Mouse (Mus musculus) 3T3-L1 (cell line): ENCODE measurements around the gene Pinlyp.
A peak's percentile ranks its signal among the peaks of the same experiment; 100 is the strongest.

ENCODE experiments used
- DNase-seq: peaks from one replicate; pipeline ENCODE4 v3.0.0-alpha.2; 2015; ENCODE audit warnings: low read depth, low spot score

The Pinlyp gene

GRCm38 (mm10) chr7:24546068-24546614 lies at the start of gene Pinlyp, which contains the start of gene Xrcc1:
Gene Pinlyp (minus strand): TSS chr7:24546118.
Gene Xrcc1 (plus strand): TSS chr7:24546289.
- no peak for DNase-seq

- DNase-seq, result no peak
Observed at GRCm38 (mm10) chr7:24595464-24595863, 49.5 kb upstream of the Pinlyp start.

GRCm38 (mm10) chr7:24594309-24594803 lies 48.4 kb upstream of the Pinlyp start:
- no peak for DNase-seq

GRCm38 (mm10) chr7:24593621-24594308 lies 47.8 kb upstream of the Pinlyp start:
- DNase-seq, result peak; percentile 50

- DNase-seq, result no peak
Observed at GRCm38 (mm10) chr7:24592781-24593180, 46.9 kb upstream of the Pinlyp start.

GRCm38 (mm10) chr7:24592163-24592562 lies 46.2 kb upstream of the Pinlyp start:
- DNase-seq, result no peak

GRCm38 (mm10) chr7:24591735-24592134 lies 45.8 kb upstream of the Pinlyp start:
- DNase-seq, result no peak

- no peak for DNase-seq
Observed at GRCm38 (mm10) chr7:24588336-24588735, 42.4 kb upstream of the Pinlyp start.

GRCm38 (mm10) chr7:24587330-24588105 lies 41.6 kb upstream of the Pinlyp start, which contains the start of the genes Ethe1 and Zfp575:
Gene Ethe1 (plus strand): TSS chr7:24587543.
Gene Zfp575 (minus strand): TSS chr7:24587641.
- DNase-seq, result no peak

- DNase-seq, result no peak
Observed at GRCm38 (mm10) chr7:24586828-24587227, 40.9 kb upstream of the Pinlyp start.

GRCm38 (mm10) chr7:24585995-24586394 lies 40.1 kb upstream of the Pinlyp start:
- no peak for DNase-seq

GRCm38 (mm10) chr7:24584876-24585275 lies 39.0 kb upstream of the Pinlyp start:
- DNase-seq, result no peak

GRCm38 (mm10) chr7:24577811-24578210 lies 31.9 kb upstream of the Pinlyp start:
- DNase-seq, result no peak

- DNase-seq, result peak; percentile 49
Observed at GRCm38 (mm10) chr7:24574224-24574796, 28.4 kb upstream of the Pinlyp start.

GRCm38 (mm10) chr7:24572455-24572854 lies 26.5 kb upstream of the Pinlyp start:
- DNase-seq, result peak; percentile 20

GRCm38 (mm10) chr7:24571071-24571470 lies 25.2 kb upstream of the Pinlyp start:
- no peak for DNase-seq

GRCm38 (mm10) chr7:24568512-24568911 lies 22.6 kb upstream of the Pinlyp start:
- DNase-seq, result no peak

- DNase-seq, result no peak
Observed at GRCm38 (mm10) chr7:24566206-24566605, 20.3 kb upstream of the Pinlyp start.

GRCm38 (mm10) chr7:24565627-24566026 lies 19.7 kb upstream of the Pinlyp start:
- no peak for DNase-seq

GRCm38 (mm10) chr7:24564607-24565265 lies 18.8 kb upstream of the Pinlyp start:
- peak; percentile 73 for DNase-seq

- DNase-seq, result no peak
Observed at GRCm38 (mm10) chr7:24563837-24564206, 17.9 kb upstream of the Pinlyp start.
